Mouse (Mus musculus): Measurements from ENCODE around the gene Fermt2.
A peak's percentile ranks its signal among the peaks of the same experiment; 100 is the strongest.
"Not testable (repeated sequence)": the region's sequence is repeated elsewhere in the genome, so short reads cannot be mapped to it uniquely, and the experiment has no call there.

Gene Fermt2

GRCm38 (mm10) chr14:45507923-45508322 is 22.0 kb downstream of the Fermt2 start:
- peak; percentile 79 for DNase-seq (ENCODE audit: low read depth)

DNA sequence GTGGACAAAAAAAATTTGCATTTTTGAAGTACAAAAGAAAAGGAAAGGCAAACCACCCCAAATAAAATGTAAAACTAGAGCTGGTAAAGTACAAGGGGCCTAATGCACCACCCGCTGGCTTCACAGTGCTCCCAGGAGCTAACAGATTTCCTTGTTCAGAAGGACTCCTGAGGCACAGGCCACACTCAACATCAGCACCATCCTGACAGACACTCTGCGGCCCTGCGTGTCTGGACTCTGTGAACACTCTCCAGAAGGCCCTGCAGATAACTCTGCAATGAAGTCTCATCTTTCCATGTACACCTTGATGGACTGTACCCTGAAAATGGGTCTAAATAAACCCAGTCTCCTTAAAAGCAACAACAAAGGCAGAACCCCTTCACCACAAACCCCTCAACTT is 22.5 kb downstream of the Fermt2 start:
- DNase-seq (ENCODE audit: low read depth): no peak

DNA sequence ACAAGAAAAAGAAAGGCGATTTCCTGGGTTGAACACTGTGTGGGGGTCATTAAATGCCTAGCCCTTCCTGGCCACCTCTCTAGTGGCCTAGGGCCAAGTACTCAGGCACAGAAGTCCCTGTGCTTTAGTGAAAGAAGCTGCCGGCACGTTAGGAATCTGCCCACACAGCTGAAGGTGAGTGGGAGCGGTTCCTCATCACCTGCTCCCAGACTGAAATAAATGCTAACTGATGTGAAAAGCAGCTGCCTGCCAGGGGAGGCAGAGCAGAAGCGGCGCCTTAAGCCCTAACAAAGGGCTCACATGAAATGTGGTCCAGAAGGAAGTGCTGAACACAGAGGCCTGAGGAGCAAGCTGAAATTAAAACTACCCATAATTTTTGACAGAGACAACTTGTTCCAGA is 22.9 kb downstream of the Fermt2 start:
- DNase-seq (ENCODE audit: low read depth): no peak

DNA sequence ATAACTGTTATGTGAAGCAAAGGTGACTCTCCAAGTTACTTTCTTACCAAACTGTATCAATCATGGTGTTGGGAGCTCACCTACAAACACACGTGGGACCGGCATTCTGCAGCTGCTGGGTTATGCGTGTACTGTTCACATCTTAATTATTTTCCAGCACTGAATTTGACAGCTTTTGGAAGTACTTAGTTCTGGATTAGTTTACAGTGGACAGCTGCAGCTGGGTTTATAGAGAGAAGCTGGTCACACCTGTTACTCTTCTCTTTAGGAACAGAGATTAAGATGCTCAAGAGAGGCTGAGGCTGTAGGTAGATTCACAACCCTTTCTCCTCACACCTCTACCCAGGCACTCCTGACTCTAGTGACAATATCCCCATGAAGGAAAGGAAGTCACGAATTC is 23.8 kb downstream of the Fermt2 start:
- DNase-seq (ENCODE audit: low read depth): no peak

DNA sequence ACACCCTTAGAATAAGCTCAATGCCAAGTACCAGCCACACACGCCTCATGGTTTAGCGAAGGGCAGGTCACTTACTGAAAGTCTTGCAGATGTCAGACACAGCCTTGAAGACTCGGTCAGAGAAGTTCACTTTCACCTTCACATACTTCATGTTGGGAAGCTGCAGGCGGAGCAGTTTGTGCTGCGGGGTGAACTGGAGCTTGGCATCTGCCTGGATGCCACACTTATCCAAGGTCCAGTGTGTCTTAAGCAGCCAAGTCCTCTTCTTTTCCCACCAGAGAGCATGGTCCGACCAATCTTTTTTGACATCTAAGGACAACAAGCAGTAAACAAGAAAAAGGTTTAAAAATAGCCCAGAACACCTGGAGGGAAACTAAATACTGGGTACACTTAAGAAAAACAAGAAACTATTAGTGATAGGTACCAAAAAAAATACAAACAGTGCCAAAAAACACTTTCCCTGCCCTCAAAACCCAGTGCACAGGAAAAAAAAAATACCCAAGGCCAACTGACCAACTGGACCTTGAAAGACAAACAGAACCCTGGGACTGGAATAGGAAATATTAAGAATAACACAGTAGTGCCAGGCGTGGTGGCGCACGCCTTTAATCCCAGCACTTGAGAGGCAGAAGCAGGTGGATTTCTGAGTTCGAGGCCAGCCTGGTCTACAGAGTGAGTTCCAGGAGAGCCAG is 25.4 kb downstream of the Fermt2 start:
- no peak for DNase-seq (ENCODE audit: low read depth)

- DNase-seq (ENCODE audit: low read depth): no peak
Measured at GRCm38 (mm10) chr14:45503934-45504333, 26.0 kb downstream of the Fermt2 start.

GRCm38 (mm10) chr14:45500052-45500451 is 29.9 kb downstream of the Fermt2 start:
- DNase-seq (ENCODE audit: low read depth): no peak

- DNase-seq (ENCODE audit: low read depth): no peak
Measured at GRCm38 (mm10) chr14:45497116-45497515, 32.8 kb downstream of the Fermt2 start.

DNA sequence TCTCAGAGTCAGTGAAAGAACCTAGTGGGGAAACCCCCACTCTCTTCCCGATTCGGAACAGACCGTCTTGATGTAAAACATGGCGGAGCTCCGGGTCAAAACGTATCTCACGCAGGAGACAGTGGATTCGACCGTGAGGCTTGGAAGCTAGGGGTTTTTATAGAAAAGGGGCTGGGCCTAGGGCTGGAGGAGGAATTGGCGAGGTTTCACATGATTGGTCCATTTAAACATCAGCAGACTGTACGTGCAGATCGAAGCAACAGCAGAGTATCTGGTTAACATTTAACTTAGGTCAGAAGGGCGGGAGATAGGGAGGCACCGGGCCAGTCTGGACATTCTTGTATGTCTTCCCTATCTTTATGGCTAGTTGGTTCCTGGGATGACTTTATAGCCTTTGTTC is 34.1 kb downstream of the Fermt2 start:
- not testable (repeated sequence) for DNase-seq (ENCODE audit: low read depth)

GRCm38 (mm10) chr14:45493891-45494290 is 36.0 kb downstream of the Fermt2 start:
- DNase-seq (ENCODE audit: low read depth): no peak

DNA sequence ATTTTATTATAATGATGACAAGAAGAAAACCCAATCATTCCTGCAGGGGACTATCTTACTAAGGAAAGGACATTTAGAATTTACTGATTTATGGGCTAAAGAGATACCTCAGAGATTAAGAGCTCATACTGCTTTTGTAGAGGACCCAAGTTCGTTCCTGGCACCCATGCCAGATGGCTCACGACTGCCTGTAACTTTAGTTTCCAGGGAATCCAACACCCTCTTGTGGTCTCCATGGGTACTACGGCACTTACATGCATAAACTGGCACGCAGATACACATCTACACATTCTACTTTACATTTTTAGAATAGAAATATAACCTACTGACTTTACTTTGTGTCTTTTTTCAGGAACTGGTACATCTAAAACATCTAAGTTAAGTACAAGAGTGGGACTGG is 37.2 kb downstream of the Fermt2 start:
- peak; percentile 43 for DNase-seq (ENCODE audit: low read depth)

GRCm38 (mm10) chr14:45492038-45492437 is 37.9 kb downstream of the Fermt2 start:
- DNase-seq (ENCODE audit: low read depth): peak; percentile 62

DNA sequence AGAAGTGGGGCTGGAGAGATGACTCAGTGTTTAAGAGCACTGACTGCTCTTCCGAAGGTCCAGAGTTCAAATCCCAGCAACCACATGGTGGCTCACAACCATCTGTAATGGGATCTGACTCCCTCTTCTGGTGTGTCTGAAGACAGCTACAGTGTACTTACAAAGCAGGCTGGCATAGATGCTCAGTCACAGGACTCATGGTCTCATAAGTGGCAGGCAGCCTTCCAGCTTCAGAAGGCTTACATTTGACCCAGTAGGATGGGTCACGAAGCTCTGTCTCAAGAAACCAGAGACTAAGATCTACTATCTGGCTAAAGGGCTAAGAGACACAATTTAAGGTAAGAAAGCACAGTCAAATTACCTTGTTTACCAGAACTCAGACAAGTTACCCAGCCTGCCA is 42.7 kb downstream of the Fermt2 start:
- DNase-seq (ENCODE audit: low read depth): not testable (repeated sequence)

GRCm38 (mm10) chr14:45483361-45483760 is 46.6 kb downstream of the Fermt2 start:
- DNase-seq (ENCODE audit: low read depth): not testable (repeated sequence)

DNA sequence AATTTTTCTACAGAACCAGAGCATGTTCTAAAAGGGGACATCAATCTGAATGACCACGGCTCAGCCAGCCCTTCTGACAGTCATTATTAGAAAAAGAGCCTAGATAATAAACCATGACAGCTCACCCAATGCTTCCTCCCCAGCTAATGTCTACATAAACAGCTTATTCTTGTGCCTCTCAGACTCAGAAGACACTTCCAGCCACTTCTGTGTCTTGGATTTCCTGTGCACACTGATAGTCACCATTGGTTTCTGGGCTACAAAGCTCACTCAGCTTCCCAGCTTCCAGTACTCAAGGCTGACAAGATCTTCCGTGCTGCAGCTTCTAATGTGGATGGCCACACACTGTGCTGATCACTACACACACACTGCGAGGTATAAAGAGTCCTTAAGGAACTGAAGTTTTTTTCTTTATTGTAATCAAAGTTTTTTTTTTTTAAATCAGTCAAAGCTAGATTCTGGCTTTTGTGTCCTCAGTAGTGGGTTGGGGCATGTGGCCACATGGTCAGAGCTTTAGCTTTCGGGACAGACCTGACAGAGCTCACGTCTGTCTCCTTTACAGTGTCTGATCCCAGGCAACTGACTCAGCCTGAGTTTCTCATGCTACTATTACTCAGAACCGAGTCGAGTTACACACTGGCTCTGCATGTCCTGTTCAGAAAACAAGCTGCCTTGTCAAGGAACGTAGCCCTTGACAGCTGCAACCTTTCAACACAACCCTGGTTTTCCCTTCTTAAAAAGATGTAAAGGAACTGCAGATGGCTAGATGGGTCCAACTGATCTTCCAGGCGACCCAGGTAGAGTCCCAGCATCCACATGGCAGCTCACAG is 50.7 kb downstream of the Fermt2 start:
- peak; percentile 57 for DNase-seq (ENCODE audit: low read depth)

DNA sequence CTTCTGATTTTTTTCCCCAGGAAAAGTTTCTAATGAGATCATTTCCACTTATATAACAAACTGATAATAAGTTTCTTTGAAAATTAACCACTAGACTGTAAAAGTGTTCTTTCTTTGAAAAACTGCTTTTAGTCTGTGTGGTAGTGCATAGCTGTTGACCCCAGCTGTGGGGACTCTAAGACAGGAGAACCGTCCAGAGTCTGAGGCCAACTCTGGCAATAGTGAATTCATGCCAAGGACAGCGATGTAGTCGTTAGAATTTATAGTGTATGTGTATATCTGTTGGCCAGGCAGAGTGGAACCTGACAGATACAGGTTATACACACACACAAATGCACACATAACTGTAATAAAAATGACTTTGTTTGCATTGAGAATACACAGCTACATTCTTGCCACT is 51.4 kb downstream of the Fermt2 start:
- DNase-seq (ENCODE audit: low read depth): no peak

- DNase-seq (ENCODE audit: low read depth): peak; percentile 46
Measured at GRCm38 (mm10) chr14:45477651-45478050, 52.3 kb downstream of the Fermt2 start.

DNA sequence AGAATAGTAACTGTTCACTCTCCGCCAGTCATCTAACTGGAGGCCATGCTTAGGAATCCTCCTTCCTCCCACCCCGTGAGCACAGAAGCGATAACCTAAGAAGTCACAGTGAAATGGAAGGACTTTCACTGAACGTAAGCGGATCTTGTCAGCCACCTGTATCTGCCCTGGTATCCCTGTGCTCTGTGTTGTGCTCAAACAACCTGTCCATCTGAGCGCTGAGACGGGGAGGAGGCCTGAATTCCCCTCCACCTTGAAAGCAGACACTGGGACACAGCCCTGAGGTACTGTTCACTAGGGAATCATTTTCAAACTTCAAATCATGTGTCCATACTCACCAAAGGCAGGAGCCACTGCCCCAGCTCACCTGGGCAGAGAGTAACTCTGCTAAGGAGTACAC is 52.9 kb downstream of the Fermt2 start:
- no peak for DNase-seq (ENCODE audit: low read depth)

- DNase-seq (ENCODE audit: low read depth): no peak
Measured at GRCm38 (mm10) chr14:45472536-45472935, 57.4 kb downstream of the Fermt2 start.

- no peak for DNase-seq (ENCODE audit: low read depth)
Measured at GRCm38 (mm10) chr14:45469446-45469845, 60.5 kb downstream of the Fermt2 start.

- not testable (repeated sequence) for DNase-seq (ENCODE audit: low read depth)
Measured at GRCm38 (mm10) chr14:45466371-45466770, 63.5 kb downstream of the Fermt2 start.

GRCm38 (mm10) chr14:45464036-45465035 is 65.6 kb downstream of the Fermt2 start:
- DNase-seq (ENCODE audit: low read depth): peak; percentile 32
